Mouse (Mus musculus) cerebellum, adult 2 months (tissue): ENCODE measurements around the gene Foxe1. TPM values are rescaled to one million over a fixed set of nuclear protein-coding genes. Genes with fewer than 3 reads are reported as not detected.

Experiments used
- DNase-seq, 2 experiments: peaks; one replicate each; pipeline ENCODE4 v3.0.0; 2021
- H3K27ac ChIP-seq: fragments of 200-500 bp; 2 replicates; pipeline ENCODE4 v1.5.1; 2012; ENCODE audit warnings: low read length, control low read depth, inconsistent platforms; ENCODE audit not compliant: insufficient read depth
- H3K27me3 ChIP-seq: fragments of 200-500 bp; 2 replicates; pipeline ENCODE4 v1.6.1; 2012; ENCODE audit warnings: inconsistent platforms, mild to moderate bottlenecking, low read length, moderate library complexity; ENCODE audit not compliant: control insufficient read depth, insufficient read depth
- H3K4me1 ChIP-seq: fragments of 200-500 bp; 2 replicates; pipeline ENCODE4 v1.6.1; 2011; ENCODE audit warnings: low read length; ENCODE audit not compliant: control insufficient read depth, insufficient read depth
- H3K4me3 ChIP-seq: fragments of 200-500 bp; replicated peaks from 2 replicates; pipeline ENCODE3; 2011; ENCODE audit warnings: mild to moderate bottlenecking, low read depth, low read length, control low read depth; ENCODE audit not compliant: insufficient read depth
- CTCF ChIP-seq: fragments of 200-500 bp; IDR thresholded peaks from 2 replicates; pipeline ENCODE4 v1.5.1; 2011; ENCODE audit warnings: low read depth, mild to moderate bottlenecking, control low read depth, low read length, moderate library complexity, borderline replicate concordance; ENCODE audit not compliant: insufficient read depth
- POLR2A ChIP-seq: fragments of 200-500 bp; IDR thresholded peaks from 2 replicates; pipeline ENCODE4 v1.6.1; 2011; ENCODE audit warnings: low read length, control low read depth, borderline replicate concordance; ENCODE audit not compliant: insufficient read depth
- WGBS: fragments of 180-500 bp; shearing (Covaris S2); methylation state at CpG from one replicate; pipeline ENCODE4 v1.1.7; 2018; 5-methylcytosine and 5-hydroxymethylcytosine counted together
- polyA plus RNA-seq: library from polyadenylated mRNA; depleted of rRNA; stranded (reverse); fragments of >200 nt; gene quantifications from 2 replicates; pipeline ENCODE4 v1.2.3, GENCODE M21; 2012

The Foxe1 gene
- polyA plus RNA-seq, 1 experiment, result not detected

DNA sequence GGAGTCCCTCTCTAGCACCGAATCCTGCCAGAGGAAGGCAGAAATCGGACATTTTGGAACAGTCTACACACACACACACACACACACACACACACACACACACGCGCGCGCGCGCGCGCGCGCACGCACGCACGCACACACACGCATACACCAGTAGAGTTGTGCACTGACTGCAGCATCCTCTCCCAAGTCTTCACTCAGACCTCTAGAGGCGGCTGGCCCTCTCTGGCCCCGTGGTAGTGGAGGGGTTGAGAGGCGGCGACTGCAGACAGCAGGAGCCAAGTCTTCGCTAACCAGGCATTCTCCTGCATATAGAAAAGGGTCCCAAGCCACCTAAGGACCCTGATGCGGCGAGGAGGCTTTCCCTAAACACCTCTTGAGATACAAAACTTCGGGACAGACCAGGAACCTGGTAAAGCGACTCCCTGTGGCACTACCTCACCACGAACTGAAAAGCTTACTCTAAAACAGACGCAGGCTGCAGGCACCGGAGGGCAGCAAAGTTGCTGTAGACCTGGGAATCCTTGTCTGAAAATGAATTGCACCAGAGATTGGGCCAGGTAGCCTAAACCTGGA is 610 bp upstream of the Foxe1 start:
- TF ChIP-seq POLR2A (no peak), CTCF (no peak)
- no peak for DNase-seq
- H3K4me1 ChIP-seq, result no peaks in the 10 kb centered on the region
- H3K4me3 ChIP-seq, result no peak overlapping the region
- 3% methylated on average over 28 of the region's 28 CpGs for WGBS
- H3K27ac ChIP-seq, result no peak overlapping the region
- peaks cover 18% of the 10 kb centered on the region; the same call in 1 of the 2 replicates for H3K27me3 ChIP-seq

DNA sequence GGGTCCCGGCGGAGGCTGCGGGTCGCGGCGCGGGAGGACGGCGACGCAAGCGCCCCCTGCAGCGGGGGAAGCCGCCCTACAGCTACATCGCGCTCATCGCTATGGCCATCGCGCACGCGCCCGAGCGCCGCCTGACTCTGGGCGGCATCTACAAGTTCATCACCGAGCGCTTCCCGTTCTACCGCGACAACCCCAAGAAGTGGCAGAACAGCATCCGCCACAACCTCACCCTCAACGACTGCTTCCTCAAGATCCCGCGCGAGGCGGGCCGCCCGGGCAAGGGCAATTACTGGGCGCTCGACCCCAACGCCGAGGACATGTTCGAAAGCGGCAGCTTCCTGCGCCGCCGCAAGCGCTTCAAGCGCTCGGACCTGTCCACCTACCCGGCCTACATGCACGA is 879 bp downstream of the Foxe1 start:
- DNase-seq, result no peak
- TF ChIP-seq CTCF (no peak), POLR2A (no peak)
- H3K27me3 ChIP-seq, result peaks cover 17% of the 10 kb centered on the region; the same call in 1 of the 2 replicates
- 1% methylated on average over 47 of the region's 51 CpGs for WGBS
- no peak overlapping the region for H3K4me3 ChIP-seq
- no peak overlapping the region for H3K27ac ChIP-seq
- H3K4me1 ChIP-seq, result no peaks in the 10 kb centered on the region

DNA sequence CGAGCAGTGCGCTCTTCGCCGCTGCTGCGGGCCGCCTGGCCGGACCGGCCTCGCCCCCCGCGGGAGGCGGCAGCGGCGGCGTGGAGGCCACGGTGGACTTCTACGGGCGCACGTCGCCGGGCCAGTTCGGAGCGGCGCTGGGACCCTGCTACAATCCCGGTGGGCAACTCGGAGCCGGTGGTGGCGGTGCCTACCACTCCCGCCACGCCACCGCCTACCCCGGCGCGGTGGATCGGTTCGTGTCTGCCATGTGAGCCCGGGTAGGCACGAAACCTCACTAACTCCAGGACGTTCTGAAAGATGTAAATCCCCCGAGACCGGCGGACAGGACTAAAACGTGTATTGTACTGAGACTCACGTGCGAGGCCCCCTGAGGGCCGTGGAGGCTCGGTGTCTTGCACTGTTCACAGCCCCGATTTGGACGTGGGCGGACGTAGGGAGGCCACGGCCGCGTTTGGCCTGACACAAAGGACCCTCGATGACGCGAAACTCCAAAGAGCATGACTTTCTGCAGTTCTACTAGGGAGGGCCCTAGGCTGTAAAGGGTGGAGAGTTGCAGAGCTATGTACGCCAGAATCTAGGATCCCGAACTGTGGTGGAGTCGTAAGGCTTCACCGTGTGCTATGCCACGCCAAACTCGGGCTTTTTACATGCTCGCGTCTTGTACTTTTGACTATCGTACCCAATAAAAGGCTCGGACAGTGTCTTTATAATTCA is 1.8 kb downstream of the Foxe1 start:
- peaks cover 20% of the 10 kb centered on the region; the same call in 1 of the 2 replicates for H3K27me3 ChIP-seq
- H3K4me3 ChIP-seq, result no peak overlapping the region
- no peak overlapping the region for H3K27ac ChIP-seq
- no peak for TF ChIP-seq POLR2A
- TF ChIP-seq CTCF, result no peak
- H3K4me1 ChIP-seq, result no peaks in the 10 kb centered on the region
- no peak for DNase-seq
- whole genome bisulfite sequencing, result 3% methylated on average over 67 of the region's 67 CpGs

DNA sequence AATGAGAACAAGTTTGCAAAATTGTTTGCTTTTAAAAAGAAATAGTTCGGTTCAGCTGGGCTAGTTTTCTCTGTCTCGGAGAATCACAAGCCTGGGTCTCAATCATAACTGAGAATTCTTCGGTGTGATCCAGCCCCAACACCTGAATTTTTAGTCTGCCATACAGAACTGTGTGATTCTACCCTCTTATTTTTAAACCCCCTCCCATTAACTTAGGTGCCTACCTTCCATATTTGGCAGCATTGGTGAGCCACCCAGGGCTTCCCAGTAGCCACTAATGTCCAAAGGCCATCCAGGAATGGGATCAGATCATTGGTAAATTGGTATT is 2.3 kb downstream of the Foxe1 start:
- 15% methylated on average over 3 of the region's 3 CpGs for WGBS

DNA sequence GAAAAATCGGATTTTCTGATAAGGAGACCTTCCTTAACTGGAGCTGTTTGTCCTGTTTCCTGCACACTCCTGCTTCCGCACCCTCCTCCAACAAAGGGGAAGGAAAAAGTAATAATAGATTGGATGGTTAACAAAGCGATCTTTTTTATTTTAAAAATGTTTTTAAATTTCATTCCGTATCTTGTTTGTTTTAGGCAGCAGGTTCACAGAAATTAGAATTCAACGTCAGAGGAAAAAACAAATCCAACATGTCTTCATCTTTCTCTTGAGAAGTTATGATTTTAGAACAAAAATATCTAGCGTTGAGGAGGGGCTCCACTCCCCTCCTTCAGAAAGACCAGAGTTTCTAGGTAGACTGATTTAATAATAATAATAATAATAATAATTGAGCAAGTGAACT is 2.8 kb downstream of the Foxe1 start:
- Histone ChIP-seq H3K4me1 (no peaks in the 10 kb centered on the region), H3K4me3 (no peak overlapping the region), H3K27ac (no peak overlapping the region), H3K27me3 (peaks cover 16% of the 10 kb centered on the region; the same call in 1 of the 2 replicates)
- no peak for TF ChIP-seq POLR2A
- TF ChIP-seq CTCF, result no peak
- DNase-seq, result no peak
- 32% methylated on average over 6 of the region's 6 CpGs for WGBS

More for the DNA sequence above, 2.3 kb downstream of the Foxe1 start:
- H3K27me3 ChIP-seq, result peaks cover 16% of the 10 kb centered on the region; the same call in 1 of the 2 replicates
- DNase-seq, result no peak
- H3K27ac ChIP-seq, result no peak overlapping the region
- TF ChIP-seq CTCF (no peak), POLR2A (no peak)
- no peaks in the 10 kb centered on the region for H3K4me1 ChIP-seq
- no peak overlapping the region for H3K4me3 ChIP-seq

DNA sequence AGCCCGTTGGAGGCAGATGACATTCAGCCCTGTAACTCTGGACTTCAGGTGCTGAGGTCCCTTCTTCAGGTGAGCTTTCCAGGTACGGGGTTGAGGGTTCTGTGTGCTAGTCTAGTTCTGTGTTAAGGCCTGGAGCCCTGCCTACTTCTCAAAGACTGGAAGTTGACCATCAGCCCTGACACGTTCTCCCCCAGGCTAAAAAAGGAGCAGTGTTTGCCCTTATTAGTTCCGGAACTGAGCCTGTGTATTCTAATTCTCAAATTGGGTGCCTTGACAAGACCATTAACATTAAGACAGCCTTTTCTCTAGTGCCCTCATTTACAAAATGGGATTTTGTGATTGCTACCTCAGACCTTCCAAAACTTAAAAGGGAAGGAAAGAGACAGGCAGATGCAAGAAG is 3.7 kb downstream of the Foxe1 start:
- no peak overlapping the region for H3K27ac ChIP-seq
- 20% methylated on average over 4 of the region's 4 CpGs for WGBS
- peaks cover 16% of the 10 kb centered on the region; the same call in 1 of the 2 replicates for H3K27me3 ChIP-seq
- no peaks in the 10 kb centered on the region for H3K4me1 ChIP-seq
- no peak for DNase-seq
- no peak for TF ChIP-seq CTCF
- no peak for TF ChIP-seq POLR2A
- H3K4me3 ChIP-seq, result no peak overlapping the region

DNA sequence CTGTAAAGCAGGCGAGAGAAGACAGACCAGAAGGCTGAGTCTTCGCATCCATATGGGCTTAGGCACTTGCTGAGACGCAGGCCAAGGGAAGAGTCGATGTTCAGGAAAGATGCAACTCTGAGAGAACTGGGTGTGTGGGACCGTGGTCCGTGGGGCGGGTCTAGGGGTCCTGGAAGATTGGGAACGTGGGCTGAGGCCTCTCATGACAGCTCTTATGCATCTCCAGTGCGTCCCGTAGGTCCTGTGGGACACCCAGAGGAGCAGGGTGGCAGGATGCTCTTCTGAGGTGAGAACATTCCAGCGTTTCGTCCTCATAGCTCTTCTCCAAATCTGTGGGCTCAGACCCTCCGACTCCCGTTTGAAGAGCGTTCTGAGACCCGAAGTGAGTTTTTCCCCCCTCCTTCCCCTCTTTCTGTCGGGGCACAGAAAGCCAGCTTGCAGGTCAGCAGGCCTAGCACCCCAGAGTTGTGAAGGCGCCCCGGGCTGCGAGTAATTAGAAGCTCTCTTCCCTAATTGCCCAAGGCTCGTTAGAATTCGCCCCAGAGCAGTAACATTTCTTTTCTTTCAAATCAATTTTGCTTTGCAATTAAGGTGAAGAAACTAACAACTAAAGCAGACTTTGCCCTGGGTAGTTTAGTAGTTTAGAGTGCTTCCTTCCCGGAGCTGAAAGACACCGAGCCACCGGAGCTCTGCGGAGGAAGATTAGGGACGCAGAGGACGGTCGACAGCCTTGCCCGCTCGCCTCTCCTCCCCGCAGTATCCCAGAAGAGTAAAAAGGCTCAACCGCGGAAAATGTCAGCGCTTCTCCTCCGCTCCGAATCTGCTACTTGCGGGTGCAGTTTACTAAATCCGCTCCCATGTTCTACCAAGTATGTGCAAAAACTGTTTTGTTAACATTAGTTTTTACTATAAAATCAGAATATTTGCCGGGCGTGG is 4.4 kb downstream of the Foxe1 start:
- no peak for DNase-seq
- no peaks in the 10 kb centered on the region for H3K4me1 ChIP-seq
- no peak for TF ChIP-seq CTCF
- no peak for TF ChIP-seq POLR2A
- WGBS, result 7% methylated on average over 41 of the region's 41 CpGs
- no peak overlapping the region for H3K27ac ChIP-seq
- peaks cover 19% of the 10 kb centered on the region for H3K27me3 ChIP-seq
- H3K4me3 ChIP-seq, result no peak overlapping the region
